Mouse (Mus musculus): ENCODE results near the gene Lbx2.

- TF ChIP-seq CTCF (IDR thresholded peaks at IDR 0.05; ENCODE audit: borderline replicate concordance, insufficient read depth, low read depth, low read length) (no peak), POLR2A (IDR thresholded peaks at IDR 0.05; ENCODE audit: borderline replicate concordance, insufficient read depth, low read length) (no peak)
Measured at GRCm38 (mm10) chr6:83135571-83136161, 49.5 kb downstream of the Lbx2 start.
